Mouse (Mus musculus): ENCODE measurements around the gene Mocs2.

DNA sequence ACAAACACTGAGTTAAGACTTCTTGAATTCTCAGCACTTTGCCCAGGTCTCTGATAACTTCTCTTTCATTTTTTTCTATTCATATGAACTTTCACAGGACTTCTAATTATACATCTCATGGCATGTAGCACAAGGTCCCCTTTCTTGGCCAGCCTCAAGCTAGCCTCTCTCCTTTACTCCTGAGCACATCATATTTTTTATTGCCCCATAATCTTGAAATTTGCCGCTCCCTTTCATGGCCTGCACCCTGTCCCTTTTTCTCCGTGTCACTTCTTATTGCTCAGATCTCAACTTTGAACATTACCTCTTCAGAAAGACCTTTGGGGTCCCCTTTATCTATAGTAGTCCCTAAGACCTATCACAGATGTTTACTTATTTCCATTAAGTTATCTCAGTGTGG lies 4.8 kb downstream of the Mocs2 start:
- TF ChIP-seq CTCF (conservative IDR thresholded peaks at IDR 0.05; ENCODE audit: low read length) (no peak), NANOG (IDR thresholded peaks at IDR 0.05; ENCODE audit: borderline replicate concordance, low read length) (no peak)
